Mouse (Mus musculus): Measurements from ENCODE around the gene Lpgat1.
A peak's percentile ranks its signal among the peaks of the same experiment; 100 is the strongest.

Gene Lpgat1

DNA sequence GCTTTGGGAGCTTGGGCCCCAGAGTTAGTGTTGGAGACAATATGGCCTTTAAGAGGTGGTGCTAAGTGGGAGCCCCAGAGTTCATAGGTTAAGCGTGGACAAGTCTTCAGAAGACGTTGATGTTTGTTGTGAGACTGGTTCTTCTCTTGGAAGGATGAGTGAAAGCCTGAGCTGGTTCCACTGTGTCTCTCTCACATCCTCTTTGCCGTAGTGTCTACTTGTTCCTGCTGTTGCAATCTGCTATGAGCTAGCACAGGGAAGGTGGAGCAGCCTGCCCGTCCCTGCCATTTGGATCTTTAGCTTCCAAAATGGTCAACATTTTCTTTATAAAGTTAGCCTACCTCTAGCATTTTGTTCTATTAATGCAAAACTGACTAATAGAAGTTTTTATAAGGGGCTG, 16.2 kb downstream of the Lpgat1 start:
- no peak for DNase-seq (ENCODE audit: low spot score in 2 of 2)

DNA sequence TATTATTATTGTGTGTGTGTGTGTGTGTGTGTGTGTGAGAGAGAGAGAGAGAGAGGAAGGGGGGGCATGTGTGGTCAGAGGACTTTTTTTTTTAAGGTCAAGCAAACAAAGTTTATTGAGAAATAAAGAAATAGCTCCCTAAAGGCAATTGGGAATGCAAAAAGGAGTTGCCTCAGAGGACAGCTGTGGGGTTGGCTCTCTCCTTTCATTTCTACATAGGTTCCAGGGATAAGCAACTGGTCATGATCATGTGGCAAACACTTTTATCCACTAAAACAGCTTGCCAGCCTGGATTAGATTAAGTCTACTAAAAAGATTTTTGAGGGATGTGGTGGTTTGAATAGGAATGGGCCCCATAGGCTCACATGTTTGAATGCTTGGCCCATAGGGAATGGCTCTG, 18.8 kb downstream of the Lpgat1 start:
- DNase-seq (ENCODE audit: low spot score in 2 of 2): no peak

DNA sequence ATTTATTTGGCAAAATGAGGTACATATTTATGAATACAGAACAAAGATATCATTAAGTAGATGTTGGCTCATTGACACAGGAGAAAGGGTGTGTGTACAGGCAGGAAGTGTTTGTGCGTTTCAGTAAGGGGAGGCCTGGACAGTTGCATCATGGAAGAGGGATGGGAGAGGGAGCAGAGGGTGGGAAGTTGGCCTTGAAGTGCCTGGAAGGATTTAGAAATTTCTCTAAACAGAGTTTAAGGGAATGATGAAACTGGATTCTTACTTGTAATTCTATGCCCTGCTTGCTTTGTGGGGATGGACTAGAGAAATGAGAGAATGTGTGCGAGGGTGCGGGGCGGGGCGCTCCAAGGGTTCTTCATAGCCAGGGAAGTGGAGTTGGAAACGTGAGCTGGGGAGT, 20.2 kb downstream of the Lpgat1 start:
- DNase-seq (ENCODE audit: low spot score in 2 of 2): no peak

DNA sequence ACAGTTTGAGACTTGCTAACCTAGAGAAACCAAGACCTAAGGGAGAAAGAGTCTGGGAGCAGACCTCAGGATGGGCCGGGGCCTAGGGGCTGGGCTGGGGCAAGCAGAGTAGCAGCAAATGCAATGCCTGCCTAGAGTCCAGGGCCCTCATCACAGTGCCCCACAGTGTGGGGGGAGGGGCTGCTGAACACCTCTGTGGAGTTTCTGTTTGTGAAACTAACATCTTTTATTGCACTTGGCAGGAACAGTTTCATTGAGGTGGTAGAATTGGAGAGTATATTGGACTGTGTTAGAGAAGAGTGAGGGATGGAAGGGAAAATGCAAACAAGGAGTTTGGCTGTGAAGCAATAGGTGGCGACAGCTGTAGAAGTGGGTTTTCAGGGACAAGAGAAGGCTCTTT, 21.1 kb downstream of the Lpgat1 start:
- DNase-seq (ENCODE audit: low spot score in 2 of 2): no peak

DNA sequence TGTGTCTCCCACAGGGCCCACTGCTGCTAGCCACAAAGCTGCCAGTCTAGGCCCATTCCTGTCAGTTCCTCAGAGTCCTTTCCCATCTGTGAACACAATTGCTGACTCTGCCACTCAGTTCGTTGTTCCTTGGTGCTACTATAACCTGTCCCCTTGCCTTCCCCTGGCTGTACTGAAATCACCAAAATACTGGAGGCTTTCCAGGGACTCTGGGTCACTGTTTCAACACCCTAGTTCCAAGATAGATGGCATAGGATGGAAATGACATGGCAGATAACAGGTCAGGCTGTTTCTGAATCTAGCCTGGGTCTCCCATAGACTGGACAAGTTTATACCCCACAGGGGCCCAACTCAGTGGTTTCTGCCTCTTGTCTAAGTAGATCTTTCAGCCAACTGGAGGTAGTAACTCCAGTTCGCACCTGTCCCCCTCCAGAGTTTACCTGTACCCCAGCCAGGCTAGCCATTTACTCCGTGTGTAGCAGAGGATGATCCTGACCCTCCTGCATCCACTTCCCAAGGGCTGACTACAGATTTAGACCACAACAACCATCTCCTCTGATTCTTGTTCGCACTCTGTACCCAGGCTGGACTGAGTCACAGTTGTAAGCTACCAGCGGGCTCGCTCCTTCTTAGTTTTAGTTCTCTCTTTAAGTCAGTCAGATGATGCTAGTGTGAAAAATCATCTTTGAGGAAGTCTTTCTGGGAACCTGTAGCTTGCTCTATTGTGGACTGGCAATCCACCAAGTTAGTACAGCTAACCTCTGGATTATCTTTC, 23.1 kb downstream of the Lpgat1 start:
- no peak for DNase-seq (ENCODE audit: low spot score in 2 of 2)

DNA sequence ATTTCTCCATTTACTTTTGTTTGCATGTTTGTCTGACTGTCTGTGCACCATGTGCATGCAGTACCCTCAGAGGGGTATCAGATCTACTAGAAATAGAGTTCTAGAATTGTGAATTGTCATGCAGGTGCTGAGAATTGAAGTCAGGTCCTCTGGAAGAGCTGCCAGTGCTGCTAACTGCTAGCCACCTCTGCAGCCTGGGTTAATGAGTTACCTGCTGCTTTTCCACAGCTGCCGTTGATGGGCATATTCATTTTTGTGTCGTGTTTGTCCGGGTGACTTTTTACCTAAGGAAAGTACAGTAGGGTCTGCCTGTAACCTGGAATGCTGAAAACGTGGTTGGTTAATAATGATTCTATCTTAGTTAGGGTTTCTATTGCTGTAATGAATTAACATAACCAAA, 24.0 kb downstream of the Lpgat1 start:
- DNase-seq (ENCODE audit: low spot score in 2 of 2): no peak

DNA sequence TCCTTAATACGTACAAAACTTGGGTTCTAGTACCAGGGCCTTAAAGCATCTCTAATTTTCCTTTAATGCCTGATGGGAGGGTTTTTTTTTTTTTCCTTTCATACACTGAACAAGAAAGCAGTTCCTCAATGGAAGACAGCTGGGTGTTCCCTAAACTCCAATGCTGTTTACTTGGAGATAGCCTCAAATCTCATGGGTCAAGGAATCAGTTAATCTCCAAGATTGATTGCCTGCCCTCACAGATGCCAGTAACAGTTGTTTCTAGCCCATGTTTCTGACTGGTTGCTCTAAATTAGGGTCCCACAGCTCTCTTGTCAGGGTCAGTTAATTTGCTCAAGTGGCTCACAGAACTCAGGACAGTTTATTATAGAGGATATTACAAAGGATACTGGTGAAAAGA, 30.8 kb downstream of the Lpgat1 start:
- no peak for DNase-seq (ENCODE audit: low spot score in 2 of 2)

DNA sequence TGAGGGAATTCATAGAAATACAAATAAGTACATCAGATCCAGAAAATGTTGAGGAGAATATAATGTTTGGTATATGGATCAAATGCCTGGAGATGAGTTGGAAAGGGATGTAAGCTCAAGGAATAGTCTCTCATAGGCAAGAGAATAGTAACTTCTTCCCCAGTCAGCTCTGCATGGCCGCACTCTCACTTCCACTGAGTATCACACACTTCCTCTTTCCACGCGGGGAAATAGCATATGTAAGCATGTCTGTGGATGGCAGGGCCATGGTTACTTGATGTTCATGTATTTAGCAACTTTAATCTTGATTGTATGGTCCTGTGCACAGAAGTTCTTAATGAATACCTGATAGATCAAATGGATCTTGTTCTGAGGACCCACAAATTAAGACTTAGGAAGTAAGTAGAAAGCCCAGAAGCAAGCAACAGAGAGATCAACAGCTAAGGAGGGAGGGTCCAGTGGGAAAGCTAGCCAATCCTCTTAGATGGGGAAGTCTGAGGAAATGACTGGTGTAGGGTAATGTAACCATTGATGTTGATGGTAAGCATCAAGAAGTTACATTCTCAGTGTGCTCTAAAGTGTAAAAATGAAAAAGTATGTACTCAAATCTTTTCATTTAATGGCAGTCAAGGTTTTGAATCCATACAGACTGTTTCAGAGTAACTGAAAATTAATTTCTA, 39.0 kb downstream of the Lpgat1 start:
- DNase-seq (ENCODE audit: low spot score in 2 of 2): no peak

DNA sequence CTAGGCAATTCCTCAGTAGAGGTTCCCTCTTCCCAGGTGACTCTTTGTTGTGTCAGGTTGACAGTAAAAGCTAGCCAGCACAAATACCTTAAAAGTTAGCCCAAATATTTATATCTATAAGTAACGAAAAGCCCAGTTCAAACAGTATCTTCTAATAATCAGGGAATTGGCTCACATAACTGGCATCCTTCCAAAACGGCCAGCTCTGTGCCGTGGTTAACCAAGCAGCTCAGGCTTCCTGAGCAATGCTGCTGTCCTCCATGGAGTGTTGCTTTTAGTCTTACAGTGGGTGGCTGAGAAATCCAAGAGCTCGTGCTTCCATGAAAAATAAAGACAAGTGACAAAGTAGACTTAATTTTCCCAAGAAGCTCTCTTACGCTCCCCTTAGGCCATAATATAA, 56.5 kb downstream of the Lpgat1 start:
- no peak for DNase-seq (ENCODE audit: low spot score in 2 of 2)

DNA sequence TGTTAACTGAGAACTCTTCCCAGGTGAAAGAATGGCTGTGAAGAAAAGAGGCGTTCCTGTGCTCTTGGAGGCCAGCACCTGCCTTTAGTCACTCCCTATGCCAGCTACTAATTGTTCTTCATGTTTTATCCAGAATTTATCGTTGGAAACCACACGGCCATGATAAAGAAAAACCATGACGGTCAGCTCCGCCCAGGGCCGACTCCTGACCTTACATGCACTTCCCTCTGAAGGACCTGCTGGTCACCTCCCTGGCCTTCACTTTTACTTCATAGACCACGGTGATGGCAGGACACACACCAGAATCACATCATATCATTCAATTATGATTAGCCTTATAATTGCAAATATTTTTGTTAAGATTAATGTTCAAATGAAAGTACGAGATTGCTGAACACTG, 57.5 kb downstream of the Lpgat1 start:
- DNase-seq (ENCODE audit: low spot score in 2 of 2): no peak

DNA sequence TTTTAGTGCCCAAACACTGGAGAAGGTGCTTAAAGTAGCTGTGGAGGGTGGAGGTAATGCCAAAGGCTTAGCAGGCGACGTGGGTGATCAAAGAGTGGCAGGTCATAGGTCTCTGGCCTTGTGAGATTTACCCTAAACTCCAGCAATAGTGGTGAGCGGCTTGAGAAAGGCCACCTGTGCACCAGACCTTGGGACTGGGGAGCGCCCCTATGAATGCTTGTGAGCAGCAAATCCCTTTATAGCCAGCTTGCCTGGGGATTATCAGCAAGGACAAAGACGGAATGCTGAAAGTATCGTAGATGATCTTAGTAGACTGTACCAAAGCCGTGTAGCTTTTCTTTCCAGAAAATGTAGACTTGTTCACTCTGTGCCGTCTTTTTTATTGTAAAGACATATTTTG, 59.9 kb downstream of the Lpgat1 start:
- no peak for DNase-seq (ENCODE audit: low spot score in 2 of 2)

DNA sequence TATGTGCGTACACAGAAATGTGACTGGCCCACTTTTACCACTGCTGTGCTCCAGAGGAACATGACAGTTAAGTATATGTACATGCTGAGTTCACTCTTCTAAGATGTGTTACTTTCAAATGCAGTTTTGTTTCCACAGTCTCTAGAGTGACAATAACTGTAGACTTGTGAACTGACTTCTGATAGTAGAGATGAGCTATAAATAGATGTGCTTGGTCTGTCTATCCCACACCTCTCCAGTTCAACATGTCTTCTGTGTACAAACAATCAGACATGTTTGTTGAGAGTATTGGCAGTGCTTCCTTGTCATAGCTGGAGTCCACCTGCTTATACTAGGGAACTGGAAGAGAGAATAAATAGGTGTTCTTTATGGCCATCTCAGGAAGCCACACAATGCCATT, 62.8 kb downstream of the Lpgat1 start:
- no peak for DNase-seq (ENCODE audit: low spot score in 2 of 2)

DNA sequence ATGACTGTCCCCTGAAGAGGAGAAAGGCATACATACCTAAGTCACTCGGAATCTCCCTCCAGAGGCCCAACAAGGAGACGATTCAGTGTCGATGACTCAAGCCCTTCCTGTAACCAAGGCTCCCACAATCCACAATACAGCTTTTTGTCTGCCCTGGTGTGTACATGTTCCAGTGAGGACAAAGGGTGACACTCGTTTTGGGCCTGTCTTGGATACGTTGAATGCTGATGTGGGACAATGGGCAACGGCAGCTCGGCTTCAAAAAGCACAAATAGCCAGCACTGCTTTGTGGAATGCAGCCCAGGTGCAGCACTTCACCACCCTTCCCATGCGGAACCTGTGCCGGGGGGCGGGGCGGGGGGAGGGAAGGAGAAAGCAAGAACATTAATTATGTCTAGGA, 67.5 kb downstream of the Lpgat1 start:
- no peak for DNase-seq (ENCODE audit: low spot score in 2 of 2)

DNA sequence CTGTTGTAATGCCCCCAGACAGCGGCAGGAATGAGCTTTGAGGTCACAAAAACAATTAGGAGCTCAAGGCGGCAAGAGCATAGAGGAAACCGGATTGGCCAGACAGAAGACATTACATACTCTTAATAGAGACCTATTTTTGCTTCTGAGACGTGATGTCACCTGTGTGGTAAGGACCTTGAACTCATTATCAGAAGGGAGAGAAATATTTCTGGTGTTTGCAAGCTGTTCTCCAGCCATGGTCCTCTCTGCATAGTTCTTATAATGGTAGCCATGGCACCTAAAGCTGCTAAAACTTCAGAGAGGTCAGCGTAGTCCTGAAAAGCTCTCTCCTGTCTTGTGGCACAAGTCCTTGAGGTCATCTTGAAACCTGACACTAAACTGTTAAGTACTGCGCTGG, 68.6 kb downstream of the Lpgat1 start:
- no peak for DNase-seq (ENCODE audit: low spot score in 2 of 2)

DNA sequence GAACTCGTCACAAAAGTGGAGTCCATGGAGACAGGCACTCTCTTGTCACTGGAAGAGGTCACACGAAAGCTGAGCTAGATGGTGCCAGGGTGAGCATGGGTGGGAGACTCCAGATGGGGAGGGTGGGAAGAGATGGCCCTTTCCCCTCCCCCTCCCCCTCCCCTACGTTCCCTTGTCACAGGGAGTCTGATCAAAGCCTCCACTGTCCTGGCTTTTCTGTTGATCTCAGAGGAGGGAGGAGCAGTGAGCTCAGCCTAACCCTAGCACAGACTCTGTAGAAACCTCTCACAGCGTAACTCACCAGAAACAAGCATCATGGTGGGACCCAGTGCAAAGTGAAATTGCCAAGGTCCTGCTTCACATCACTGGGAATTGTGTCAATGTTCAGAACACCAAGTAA, 69.7 kb downstream of the Lpgat1 start:
- no peak for DNase-seq (ENCODE audit: low spot score in 2 of 2)

DNA sequence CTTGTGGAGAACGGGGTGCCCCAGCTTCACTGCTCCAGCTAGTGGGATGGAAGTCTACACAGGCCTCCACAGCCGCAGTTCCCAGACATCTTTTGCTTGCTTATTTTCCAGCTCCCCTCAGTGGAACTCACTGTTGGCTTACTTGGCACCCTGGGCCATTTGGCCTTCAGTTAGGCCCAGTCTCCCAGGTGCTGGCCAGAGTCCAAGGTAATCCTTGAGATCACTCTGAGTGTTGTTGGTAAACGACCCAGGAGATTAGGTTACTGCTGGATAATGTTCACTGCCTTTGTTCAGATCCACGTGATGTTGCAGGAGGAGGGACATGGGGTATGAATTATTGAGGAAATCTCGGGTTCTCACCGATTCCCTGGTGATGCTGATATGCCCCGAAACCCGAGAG, 75.4 kb downstream of the Lpgat1 start:
- DNase-seq (ENCODE audit: low spot score in 2 of 2): no peak

DNA sequence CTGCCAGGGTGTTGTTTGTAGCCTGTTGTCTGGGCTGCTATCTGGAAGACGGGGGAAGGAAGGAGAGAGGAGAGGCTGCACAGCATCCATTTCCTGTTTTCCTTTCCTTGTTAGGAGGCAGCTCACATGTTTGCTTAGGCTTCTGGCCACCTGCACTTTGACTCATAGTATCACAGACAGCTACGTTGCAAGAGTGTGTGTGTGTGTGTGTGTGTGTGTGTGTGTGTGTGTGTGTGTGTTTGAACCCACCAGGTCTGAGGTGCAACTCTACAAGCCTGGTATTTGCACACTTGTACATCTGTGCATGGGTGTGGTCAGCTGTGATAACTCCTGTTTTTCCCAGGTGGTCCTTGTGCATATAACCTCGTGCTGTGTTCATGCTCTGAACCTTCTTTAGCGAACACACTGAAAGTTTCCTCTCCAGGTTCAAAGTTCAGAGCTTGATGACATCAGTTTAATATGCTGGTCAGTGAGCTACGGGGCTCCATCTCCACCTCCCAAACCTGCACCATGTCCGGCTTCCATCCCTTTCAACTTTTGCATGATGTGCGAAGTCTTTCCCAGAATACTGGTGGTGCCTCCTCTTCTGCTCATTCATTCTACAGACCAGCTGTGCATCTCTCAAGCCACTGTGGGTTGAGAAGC, 76.4 kb downstream of the Lpgat1 start:
- no peak for DNase-seq (ENCODE audit: low spot score in 2 of 2)

DNA sequence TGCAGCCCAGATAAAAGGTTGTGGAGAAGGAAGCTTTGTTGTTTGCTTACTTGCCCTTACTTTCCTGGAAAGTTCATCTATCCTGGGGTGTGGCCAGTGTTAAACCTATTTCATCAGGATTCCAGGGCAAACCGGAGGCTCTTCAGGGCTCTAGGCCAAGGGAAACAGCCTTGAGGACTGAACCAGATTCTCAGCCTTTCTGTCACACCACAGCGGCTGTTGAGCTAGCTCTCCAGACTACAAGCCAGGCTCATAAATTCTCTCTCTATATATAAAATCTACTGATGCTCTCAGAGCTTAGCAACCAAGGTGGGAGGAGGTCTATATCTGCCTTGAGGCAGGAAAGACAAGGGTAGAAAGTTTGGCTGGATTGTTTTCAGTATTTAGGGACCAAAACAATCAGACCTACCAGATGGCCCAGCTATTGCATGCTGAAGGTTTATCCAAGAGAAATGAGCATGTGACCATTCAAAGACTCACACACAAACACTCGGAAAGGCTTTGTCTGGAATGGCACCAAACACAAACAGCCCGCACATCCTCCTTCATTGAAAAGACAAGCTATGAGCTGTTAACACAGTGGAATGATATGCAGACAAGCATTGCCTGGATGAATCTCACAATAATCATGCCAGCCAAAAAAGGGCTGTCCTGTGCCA, 78.7 kb downstream of the Lpgat1 start:
- DNase-seq (ENCODE audit: low spot score in 2 of 2): peak; percentile 18 to 52

DNA sequence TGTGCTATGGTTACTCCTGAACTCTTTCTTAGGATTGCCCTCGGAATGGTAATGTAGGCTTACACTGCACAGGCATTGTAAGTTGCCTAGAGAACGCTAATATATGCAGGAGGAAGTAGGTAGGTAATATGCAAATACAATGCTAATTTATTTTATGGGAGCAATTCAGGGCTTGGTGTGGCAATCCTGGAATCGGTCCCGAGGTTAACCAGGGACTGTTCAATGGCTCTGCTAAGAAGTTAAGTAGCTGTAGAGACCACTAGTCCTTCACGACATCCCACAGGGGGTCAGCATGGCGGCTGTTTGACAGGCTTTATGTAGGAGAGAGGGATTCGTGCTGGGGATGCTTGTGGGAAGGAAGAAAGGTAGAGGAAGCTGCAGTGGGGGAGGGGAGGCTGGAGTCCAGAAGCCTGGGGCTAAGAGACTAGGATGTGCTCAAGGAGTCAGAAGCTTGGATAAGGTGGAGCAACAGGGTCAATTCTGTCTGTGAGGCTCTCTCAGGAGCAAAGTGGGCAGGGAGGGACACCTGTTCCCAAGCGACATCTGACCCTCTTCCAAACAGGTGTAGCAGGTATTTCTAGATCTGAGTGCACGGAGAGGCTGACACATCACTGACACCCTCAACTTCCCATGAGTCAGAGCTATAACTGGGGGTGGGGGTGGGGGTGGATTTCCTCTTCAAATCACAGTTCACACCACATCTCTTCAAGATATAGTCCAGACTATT, 84.6 kb downstream of the Lpgat1 start:
- DNase-seq (ENCODE audit: low spot score in 2 of 2): no peak

DNA sequence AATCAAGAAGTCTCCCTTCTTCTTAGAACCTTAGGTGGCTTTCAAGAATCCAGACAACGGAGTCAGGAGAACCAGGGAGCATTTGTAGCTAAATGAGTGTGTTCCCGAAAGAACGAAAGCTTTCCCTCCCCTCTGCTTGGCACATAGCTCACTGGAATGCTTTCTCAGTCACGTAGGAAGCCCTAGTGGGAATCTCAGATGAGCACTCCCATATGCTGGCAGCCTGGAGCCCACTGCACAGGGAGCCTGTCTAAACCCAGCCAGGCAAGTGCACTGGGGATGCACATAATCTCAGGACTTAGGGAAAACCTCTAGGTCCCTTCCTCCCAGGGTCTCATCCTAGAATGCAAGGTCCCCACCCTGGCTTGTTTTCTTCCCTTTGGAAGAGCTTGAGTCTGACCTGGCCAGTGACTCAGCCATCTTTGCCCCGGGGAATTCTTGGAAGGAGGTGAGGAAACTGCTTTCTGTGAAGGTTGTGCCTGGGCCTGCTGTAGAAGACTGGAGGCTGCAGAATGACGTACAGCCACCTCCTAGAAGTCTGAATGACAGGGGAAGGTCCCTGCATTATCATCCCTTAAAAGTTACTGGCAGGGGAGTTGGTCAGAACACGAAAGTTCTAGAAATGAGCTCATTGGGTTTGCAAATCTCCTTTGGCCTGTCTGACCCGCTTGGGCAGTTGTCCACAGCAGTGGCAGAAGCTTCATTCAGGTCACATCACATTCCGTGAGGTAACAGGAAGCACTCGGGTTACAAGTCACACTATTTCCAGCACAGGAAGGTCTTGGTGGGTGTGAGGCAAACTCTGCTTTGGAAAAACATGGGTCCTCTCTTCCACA, 85.4 kb downstream of the Lpgat1 start:
- peak; percentile 48 to 57 for DNase-seq (ENCODE audit: low spot score in 2 of 2)

DNA sequence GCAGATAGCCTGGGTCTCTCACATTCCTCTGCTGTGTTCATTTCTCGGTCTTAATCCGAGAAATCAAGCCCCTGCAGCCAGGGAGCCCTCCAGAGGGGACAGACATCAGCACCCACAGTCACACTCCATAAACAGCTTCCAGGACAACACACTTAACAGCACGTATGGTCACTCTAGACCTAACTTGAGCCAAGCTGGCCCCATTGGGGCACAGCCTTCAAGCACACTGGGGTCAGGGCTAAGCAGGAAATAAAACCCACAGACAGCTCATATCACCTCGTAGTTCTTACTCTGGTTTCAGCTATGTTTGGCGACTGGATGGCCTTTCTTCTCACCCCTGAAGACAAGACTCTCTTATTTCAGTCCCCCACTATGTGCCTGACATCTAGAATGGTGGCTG, 87.1 kb downstream of the Lpgat1 start:
- DNase-seq (ENCODE audit: low spot score in 2 of 2): no peak
